Mouse (Mus musculus) kidney, postnatal 25 days (tissue): ENCODE measurements at regions not wholly inside any gene's neighbourhood (a gene's known extent, or its start where the extent isn't known, plus 50 kb on each side); places are given as distances from the start of the nearest gene placed in this dataset.
"Not testable (repeated sequence)": the region's sequence is repeated elsewhere in the genome, so short reads cannot be mapped to it uniquely, and the experiment has no call there.

Experiments
- DNase-seq, 2 experiments: peaks; one replicate each; pipeline ENCODE4 v3.0.0; 2021; ENCODE audit warnings: mixed read lengths in 2 of 2

DNA sequence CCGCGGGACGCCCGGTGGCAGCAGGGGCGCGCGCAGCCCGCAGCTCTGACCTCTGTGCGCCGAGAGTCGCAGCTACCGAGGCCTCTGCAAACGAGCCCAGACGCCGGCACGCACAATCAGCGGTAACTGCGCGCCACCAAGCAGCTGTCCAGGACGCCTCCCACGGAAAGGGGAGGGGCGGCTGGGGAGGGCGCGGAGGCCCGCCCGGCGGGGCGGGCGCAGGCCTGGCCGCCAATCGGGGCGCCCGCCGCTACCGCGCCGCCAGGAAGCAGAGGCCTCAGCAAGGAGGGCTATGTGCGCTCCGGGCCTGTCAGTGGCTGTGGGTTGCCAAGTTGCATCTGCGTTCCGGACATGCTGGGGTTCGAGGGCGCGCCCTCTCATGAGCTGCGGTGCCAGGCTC is 613.3 kb upstream of the Ywhaq start:
- DNase-seq, result peak; percentile 4 to 42

DNA sequence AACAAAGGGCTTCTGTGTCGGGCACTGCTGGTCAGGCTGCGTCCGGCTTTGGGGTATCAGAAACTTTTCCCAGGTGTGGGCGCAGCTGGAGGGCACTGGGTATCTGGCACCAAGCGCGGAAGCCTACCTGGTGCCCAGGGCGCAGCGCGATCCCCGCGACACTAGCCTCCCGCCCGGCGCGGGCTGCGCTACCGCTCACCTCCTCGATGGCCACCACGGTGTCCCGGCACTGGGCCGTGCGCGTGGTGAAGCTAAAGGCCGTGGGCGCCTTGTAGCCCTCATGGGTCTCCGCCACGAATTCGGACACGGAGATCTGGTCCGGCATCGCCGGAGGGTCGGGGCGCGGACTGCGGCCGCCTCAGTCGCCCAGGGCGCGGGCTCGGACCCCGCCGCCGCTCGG is 612.8 kb upstream of the Ywhaq start:
- DNase-seq, result not testable (repeated sequence)
